Mouse (Mus musculus): Measurements from ENCODE around the gene 4921504E06Rik.

Gene 4921504E06Rik

GRCm38 (mm10) chr2:19416066-19416465 lies 137.6 kb downstream of the 4921504E06Rik start:
- DNase-seq, result no peak

GRCm38 (mm10) chr2:19415063-19415521 lies 138.6 kb downstream of the 4921504E06Rik start:
- peak; percentile 23 for DNase-seq

- DNase-seq, result peak; percentile 67
These were observed 139.3 kb downstream of the 4921504E06Rik start for GRCm38 (mm10) chr2:19414222-19414965.

Data from thymus, postnatal 25 days (tissue).